Mouse (Mus musculus) heart, postnatal 36 days (tissue): ENCODE measurements around the gene Dnajc21. TPM values are rescaled to one million over a fixed set of nuclear protein-coding genes. Genes with fewer than 3 reads are reported as not detected.

Experiments
- DNase-seq, 2 experiments: peaks; one replicate each; pipeline ENCODE4 v3.0.0; 2021 to 2022
- intact Hi-C: fragments of 180-260 bp; cut with DNase I; formaldehyde crosslinking; loops from one replicate; pipeline ENCODE4 v1.15.1; 2025
- total RNA-seq, 2 experiments: library from RNA; stranded (reverse); gene quantifications; 2 replicates each; pipeline ENCODE4 v1.2.3; 2021

Gene Dnajc21
- total RNA-seq, 2 experiments from 2014 or later, result 37.1 to 41.5 TPM

- intact Hi-C loops, result loop anchor here (5.0 kb wide), 1 partner anchor 990 kb away; no protein-coding TSS in a partner anchor
- no peak for DNase-seq
Measured at GRCm38 (mm10) chr15:10442275-10442674, 28.0 kb downstream of the Dnajc21 start.

- DNase-seq, result no peak
- intact Hi-C loops, result loop anchor here (5.0 kb wide), 1 partner anchor 989 kb away; no protein-coding TSS in a partner anchor
Measured at GRCm38 (mm10) chr15:10441493-10441892, 28.8 kb downstream of the Dnajc21 start.

GRCm38 (mm10) chr15:10439963-10440362 is 30.4 kb downstream of the Dnajc21 start:
- intact Hi-C loops, result loop anchor here (5.0 kb wide), 1 partner anchor 988 kb away; no protein-coding TSS in a partner anchor
- no peak for DNase-seq

GRCm38 (mm10) chr15:10436893-10437292 is 33.4 kb downstream of the Dnajc21 start:
- intact Hi-C loops, result no loop called here
- no peak for DNase-seq

DNA sequence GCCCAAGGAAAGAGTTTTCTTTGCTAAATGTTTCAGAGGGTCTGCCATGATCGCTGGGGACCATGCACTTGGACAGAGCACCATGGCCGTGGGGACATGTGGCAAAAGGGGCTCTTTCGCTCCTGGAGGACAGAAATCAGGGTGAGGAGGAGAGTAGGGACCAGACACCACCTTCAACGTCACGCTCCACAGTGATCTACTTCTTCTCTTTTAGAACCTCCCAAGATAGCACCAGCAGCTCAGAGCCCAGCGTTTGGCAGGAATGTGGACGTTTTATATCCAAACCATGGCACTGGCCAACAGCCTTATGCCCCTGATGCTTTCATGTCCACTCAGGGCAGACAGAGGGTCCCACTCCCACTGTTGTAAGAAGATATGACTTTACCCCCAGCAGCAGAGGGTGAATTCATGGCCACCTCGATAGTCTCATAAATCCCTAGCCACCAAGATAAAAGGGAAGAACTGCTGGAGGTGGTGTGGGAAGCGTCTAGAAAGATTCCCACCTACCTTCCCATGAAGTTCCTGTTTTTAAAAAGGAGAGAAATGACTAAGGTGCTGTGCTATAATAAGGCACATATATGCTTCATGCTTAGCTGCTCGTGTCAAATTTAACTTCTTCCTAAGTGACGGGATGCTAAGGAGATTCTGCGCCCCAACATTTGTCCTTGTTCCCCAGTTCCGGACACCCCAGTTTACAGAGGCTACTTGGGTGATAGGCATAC is 43.6 kb downstream of the Dnajc21 start:
- intact Hi-C loops, result no loop called here
- DNase-seq, result no peak

- DNase-seq, result no peak
- intact Hi-C loops, result no loop called here
Measured at GRCm38 (mm10) chr15:10426124-10426523, 44.2 kb downstream of the Dnajc21 start.

- no peak for DNase-seq
- intact Hi-C loops, result no loop called here
Measured at GRCm38 (mm10) chr15:10421785-10422144, 48.6 kb downstream of the Dnajc21 start.

- intact Hi-C loops, result no loop called here
- DNase-seq, result no peak
Measured at GRCm38 (mm10) chr15:10421138-10421784, 49.1 kb downstream of the Dnajc21 start.

GRCm38 (mm10) chr15:10413656-10414055 is 56.7 kb downstream of the Dnajc21 start:
- DNase-seq, result no peak
- intact Hi-C loops, result no loop called here

DNA sequence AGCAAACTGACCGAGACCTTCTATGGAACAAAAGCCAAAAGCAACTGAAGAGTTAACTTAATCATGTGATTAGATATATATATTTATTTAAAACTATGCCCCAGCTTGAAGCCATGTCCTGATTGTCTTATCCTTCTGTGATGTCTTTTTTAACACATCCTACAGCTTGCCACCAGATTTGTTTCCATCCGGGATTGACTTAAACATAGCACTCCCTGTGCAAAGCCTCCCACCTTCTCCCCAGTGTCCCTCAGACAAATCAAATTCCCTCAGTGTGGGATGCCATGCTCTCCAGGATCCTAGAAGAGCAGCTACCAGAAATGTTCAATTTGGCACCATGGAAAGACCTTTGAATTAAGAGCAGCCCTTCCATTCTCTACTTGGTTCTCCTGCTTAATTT is 59.4 kb downstream of the Dnajc21 start:
- intact Hi-C loops, result no loop called here
- no peak for DNase-seq

DNA sequence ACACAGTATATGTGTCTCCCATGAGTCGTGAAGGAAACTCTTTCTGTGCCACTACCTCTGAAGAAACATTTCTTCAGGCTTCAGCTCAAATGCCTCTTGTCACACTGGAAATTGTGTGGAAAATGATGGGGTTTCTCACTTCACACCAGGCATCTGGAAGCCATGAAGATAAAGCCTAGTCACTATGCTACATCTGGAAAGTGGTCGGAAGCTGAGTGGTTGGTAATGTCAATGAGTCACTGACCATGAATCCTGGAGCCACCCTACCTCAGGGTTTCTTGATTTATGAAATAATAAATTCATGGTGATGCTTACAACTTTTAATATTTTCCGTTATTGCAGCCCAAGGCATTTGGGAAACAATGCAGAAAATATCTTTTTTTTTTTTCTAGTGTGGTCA is 60.5 kb downstream of the Dnajc21 start:
- no peak for DNase-seq
- intact Hi-C loops, result no loop called here

GRCm38 (mm10) chr15:10400415-10400814 is 69.9 kb downstream of the Dnajc21 start:
- intact Hi-C loops, result no loop called here
- DNase-seq, result no peak

DNA sequence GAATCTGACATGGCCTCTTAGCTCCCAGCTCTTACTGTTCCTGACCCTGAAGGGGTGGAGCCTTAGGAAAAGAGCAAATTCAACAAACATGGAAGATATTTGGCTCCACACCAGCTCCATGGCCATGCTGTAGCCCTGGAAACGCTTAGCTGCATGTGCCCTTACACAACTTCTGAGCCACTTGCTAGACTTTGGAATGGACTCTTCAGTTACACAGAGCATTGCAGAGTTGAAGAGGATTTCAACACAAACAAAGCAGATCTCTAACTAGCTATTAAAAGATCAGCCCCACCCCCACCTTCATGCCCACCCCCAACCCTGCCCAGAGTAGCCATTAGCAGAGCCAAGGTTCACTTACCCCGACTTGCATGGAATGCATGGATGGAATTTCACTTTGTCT is 70.5 kb downstream of the Dnajc21 start:
- intact Hi-C loops, result no loop called here
- DNase-seq, result no peak

Other genes with a start within 250 kb of the Dnajc21 start
- not detected for gene Gm21973, start 145.1 kb downstream of the Dnajc21 start, total RNA-seq
- not detected for gene Agxt2, start 112.0 kb downstream of the Dnajc21 start, total RNA-seq
- gene Brix1, start 15.4 kb upstream of the Dnajc21 start, total RNA-seq, result 10 to 100 TPM; 19.9 to 20.0 TPM
- 1 to 10 TPM; 7.2 to 9.1 TPM for gene Rad1, start 15.5 kb upstream of the Dnajc21 start, total RNA-seq
- not detected for gene Ttc23l, start 88.2 kb upstream of the Dnajc21 start, total RNA-seq
- 1 to 10 TPM; 3.0 to 4.6 TPM for gene Rai14, start 244.1 kb upstream of the Dnajc21 start, total RNA-seq